Mouse (Mus musculus): ENCODE results near the gene Fam83c.

DNA sequence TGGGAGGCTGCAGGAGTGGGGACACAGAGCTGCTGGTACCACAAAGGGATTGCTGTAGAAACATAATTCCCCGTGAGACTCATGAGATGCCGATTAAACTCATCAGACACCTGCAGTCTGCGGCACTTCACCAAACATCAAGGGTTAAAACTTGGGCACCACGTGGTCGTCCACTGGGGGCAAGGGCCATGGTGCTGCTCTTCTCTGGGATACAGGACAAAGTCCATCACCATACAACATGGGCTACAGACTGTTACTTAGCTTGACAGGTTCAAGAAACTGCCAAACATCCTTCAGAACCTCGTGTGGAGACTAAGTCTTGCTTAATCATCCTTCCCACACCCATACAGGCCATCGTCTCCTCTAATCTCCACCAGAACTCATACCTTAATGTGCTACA, 25.4 kb upstream of the Fam83c start:
- no peak for TF ChIP-seq EP300 (IDR thresholded peaks at IDR 0.05)
- TF ChIP-seq CTCF (IDR thresholded peaks at IDR 0.05) = no peak
